Mouse (Mus musculus) right cerebral cortex, postnatal 10 days (tissue): ENCODE data around the gene Nkap.

Experiments
- DNase-seq, 2 experiments: peaks; one replicate each; pipeline ENCODE4 v3.0.0; 2021; ENCODE audit warnings: low spot score in 2 of 2

Nkap gene

DNA sequence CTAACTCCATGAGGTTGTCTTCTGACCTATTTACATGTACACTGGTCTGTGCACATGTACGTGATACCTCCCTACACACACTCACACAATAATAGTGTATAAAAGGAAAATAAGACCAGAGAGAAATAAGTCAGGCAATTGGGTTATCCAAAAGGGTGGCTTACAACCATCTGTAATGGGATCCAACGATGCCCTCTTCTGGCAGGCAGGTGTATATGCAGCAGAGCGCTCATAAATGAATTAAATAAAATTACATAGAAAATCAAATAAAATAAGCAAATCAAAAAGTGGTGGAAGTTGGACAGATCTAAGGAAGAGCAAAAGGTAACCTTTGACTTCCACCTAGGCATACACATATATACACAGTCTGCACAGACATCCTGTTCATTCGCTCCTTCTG, 31.2 kb downstream of the Nkap start:
- no peak for DNase-seq

- no peak for DNase-seq
Measured at GRCm38 (mm10) chrX:37161169-37161568, 34.6 kb downstream of the Nkap start.

GRCm38 (mm10) chrX:37163115-37163514, 36.5 kb downstream of the Nkap start:
- no peak for DNase-seq

DNA sequence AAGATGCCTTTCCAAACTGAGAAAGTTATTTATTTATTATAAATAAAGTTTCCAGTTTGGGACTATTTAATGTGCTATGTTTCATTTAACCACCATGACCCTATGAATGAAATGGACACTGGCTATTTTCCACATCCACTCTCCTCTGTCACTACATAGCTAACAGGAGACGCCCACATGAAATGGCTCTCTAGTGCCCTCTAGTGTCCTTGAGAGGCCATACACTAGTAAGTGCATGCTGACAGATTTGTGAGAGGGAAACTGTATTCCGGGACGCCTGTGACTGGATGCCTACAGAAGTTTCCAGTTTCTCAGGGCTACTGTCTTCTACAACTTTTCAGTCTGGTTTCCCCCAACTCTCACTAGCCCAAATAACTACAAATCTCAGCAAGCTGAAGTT, 40.5 kb downstream of the Nkap start:
- DNase-seq: peak in 1 of 2 experiments; percentile 25

- no peak for DNase-seq
Measured at GRCm38 (mm10) chrX:37168742-37169141, 42.1 kb downstream of the Nkap start, which contains the start of gene Akap14. Akap14 (minus strand) TSS chrX:37168842.

DNA sequence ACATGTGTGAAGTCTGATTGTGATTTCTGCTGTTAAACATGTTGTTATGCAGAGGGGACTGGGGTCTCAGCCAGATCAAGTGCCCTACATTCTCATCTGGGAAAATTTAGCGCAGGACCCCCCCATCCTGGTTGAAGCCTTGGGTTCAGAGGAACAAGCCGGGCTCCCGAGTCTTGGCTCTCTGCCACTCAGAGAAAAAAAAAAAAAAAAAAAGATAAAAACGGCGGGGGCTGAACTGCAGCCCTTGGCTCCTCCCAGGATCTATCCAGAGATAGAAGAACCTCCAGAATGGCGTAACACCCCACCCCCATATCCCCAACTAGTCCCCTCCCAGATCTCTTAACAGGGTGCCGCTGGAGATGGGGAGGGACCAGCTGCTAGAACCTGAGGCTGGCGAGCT, 57.8 kb downstream of the Nkap start:
- DNase-seq: peak in 1 of 2 experiments; percentile 24

- DNase-seq: no peak
Measured at GRCm38 (mm10) chrX:37190755-37191104, 64.1 kb downstream of the Nkap start.

DNA sequence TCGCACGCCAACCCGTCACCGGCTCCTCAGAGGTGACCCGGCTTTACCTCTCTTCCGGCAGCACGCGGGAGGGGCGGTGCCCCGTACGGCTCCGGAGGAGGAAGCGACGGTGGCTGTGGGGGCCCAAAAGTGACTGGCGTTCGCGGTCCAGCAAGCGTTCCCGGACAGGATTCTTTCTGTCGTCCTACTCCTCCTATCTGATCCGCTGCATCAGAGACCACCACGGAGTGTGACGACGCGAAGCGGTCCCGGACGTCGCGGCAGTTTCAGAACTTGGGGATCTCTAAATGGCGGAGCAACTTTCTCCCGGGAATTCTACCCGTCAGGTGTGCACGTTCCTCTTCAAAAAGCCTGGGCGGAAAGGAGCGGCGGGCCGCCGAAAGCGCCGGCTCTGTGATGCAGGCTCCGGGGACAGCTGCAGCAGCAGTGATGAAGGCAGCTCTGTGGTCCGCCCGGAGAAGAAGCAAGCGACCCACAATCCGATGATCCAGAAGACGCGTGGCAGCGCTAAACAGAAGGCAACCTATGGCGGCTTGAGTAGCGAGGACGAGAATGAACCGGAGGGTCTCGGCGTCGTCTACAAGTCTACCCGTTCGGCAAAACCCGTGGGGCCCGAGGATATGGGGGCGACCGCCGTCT, 64.6 kb downstream of the Nkap start, which contains the start of the genes Ndufa1 and Rnf113a1:
TSS of gene Ndufa1 (minus strand) at position 59 of the 639 bp plus-strand sequence.
TSS of gene Rnf113a1 (plus strand) at position 141 of the 639 bp plus-strand sequence.
- DNase-seq: peak; percentile 88 to 90

DNA sequence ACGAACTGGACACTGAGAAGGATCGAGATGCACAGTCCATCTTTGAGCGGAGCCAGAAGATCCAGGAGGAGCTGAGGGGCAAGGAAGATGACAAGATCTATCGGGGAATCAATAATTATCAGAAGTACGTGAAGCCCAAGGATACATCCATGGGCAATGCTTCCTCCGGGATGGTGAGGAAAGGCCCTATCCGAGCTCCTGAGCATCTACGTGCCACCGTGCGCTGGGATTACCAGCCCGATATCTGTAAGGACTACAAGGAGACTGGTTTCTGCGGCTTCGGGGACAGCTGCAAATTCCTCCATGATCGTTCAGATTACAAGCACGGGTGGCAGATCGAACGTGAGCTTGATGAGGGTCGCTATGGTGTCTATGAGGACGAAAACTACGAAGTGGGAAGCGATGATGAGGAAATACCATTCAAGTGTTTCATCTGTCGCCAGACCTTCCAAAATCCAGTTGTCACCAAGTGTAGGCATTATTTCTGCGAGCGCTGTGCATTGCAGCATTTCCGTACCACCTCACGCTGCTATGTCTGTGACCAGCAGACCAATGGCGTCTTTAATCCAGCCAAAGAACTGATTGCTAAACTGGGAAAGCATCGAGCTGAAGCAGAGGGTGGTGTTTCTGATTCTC, 65.3 kb downstream of the Nkap start:
- DNase-seq: peak; percentile 24 to 29

DNA sequence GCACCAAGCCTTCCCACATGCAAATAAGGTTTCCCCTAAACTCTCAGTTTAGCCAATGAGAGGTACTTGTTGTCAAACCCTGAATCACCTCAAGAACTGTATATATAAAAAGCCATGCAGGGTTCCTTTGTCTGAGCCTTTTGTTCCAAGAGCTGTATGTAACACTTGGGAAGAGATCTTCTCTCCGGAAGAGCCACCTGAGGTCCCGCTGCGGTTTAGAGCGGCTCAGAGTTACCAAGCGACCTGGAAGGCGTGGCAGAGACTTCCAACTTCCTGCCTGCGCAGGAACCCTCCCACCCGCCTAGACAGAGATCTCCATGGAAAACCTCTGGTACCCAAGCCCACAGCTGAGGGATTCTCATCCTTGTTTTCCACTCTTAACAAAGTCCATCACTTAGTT, 72.1 kb downstream of the Nkap start:
- DNase-seq: no peak
